Comparison of ENCODE assay signal across 22 mouse cellular contexts in genomic region chr4:43980236-43980635, GRCm38 (mm10). TPM values are rescaled to one million over a fixed set of nuclear protein-coding genes. Genes with fewer than 3 reads are reported as not detected.
A peak's percentile ranks its signal among the peaks of the same experiment; 100 is the strongest.
DNase-seq lines count a peak whose midpoint lies in the region; ATAC-seq and TF ChIP-seq lines count a peak whose summit lies in the region.
"Had no signal": no experiment of that assay in that cellular context is flagged by ENCODE, and none has a peak within 500 bp of the region (broad histone marks: within the 10 kb centered on the region; RNA-seq: fewer than 3 reads in every experiment).

No protein-coding gene starts in this region.

- no peak for ATAC-seq in forebrain, embryonic 15.5 days (replicated peaks)
- ATAC-seq in intestine, embryonic 15.5 days = no peak
- no peak for ATAC-seq in intestine, embryonic 16.5 days
- ATAC-seq: CD4-positive, CD25-positive, alpha-beta regulatory T cell, adult 4 months had no signal

- no peak for DNase-seq in forebrain, embryonic 10.5 days (ENCODE audit: extremely low spot score, low spot score)
- DNase-seq in testis, postnatal 14 days (ENCODE audit: low spot score) = no peak
- DNase-seq in lung, postnatal 36 days = no peak
- DNase-seq: thymus, adult 2 months; thymus, postnatal 36 days had no signal

- H3K27ac ChIP-seq in forebrain, embryonic 15.5 days (replicated peaks) = peak overlapping the region; percentile 59
- no peak overlapping the region for H3K27ac ChIP-seq in forebrain, embryonic 10.5 days
- 0 out of 2 replicates have a peak overlapping the region, but pooled peaks have one; percentile 3 for H3K27ac ChIP-seq in intestine, embryonic 15.5 days
- no peak overlapping the region for H3K27ac ChIP-seq in intestine, embryonic 16.5 days (ENCODE audit: low read length)
- H3K27ac ChIP-seq in testis, adult 2 months (ENCODE audit: control insufficient read depth, insufficient read depth, low read depth, low read length) = no peak overlapping the region
- H3K27ac ChIP-seq: embryonic facial prominence, embryonic 12.5 days; hindbrain, embryonic 13.5 days; kidney, embryonic 15.5 days; left cerebral cortex, adult 2 months; midbrain, embryonic 12.5 days had no signal

- WGBS in forebrain, embryonic 15.5 days = 80% methylated on average over 4 of the region's 4 CpGs
- 85% methylated on average over 4 of the region's 4 CpGs for WGBS in forebrain, embryonic 10.5 days
- WGBS in intestine, embryonic 15.5 days = 89% methylated on average over 4 of the region's 4 CpGs
- WGBS in intestine, embryonic 16.5 days = 79% methylated on average over 4 of the region's 4 CpGs

- no peak for TF ChIP-seq CTCF in testis, adult 2 months (IDR thresholded peaks at IDR 0.05; ENCODE audit: control insufficient read depth, insufficient read depth, insufficient replicate concordance, low read depth, low read length)

- H3K4me2 ChIP-seq in forebrain, embryonic 15.5 days (replicated peaks) = no peak overlapping the region
- no peak overlapping the region for H3K4me2 ChIP-seq in intestine, embryonic 15.5 days (replicated peaks)
- H3K4me2 ChIP-seq in intestine, embryonic 16.5 days (ENCODE audit: low read depth, low read length) = no peak overlapping the region
- H3K4me2 ChIP-seq: embryonic facial prominence, embryonic 12.5 days; heart, embryonic 12.5 days; hindbrain, embryonic 13.5 days; kidney, embryonic 15.5 days; midbrain, embryonic 12.5 days had no signal

- H3K9me3 ChIP-seq in forebrain, embryonic 15.5 days = no peaks in the 10 kb centered on the region
- H3K9me3 ChIP-seq in forebrain, embryonic 10.5 days = no peaks in the 10 kb centered on the region
- H3K9me3 ChIP-seq in intestine, embryonic 15.5 days = no peaks in the 10 kb centered on the region
- H3K9me3 ChIP-seq in intestine, embryonic 16.5 days (ENCODE audit: control insufficient read depth, low read length) = no peaks in the 10 kb centered on the region
- H3K9me3 ChIP-seq: embryonic facial prominence, embryonic 12.5 days; heart, embryonic 12.5 days; hindbrain, embryonic 13.5 days; kidney, embryonic 15.5 days; megakaryocyte, embryonic 14.5 days; midbrain, embryonic 12.5 days had no signal

- H3K27me3 ChIP-seq in forebrain, embryonic 15.5 days = no peaks in the 10 kb centered on the region
- H3K27me3 ChIP-seq in forebrain, embryonic 10.5 days (ENCODE audit: poor library complexity, severe bottlenecking) = peaks cover 83% of the 10 kb centered on the region
- no peaks in the 10 kb centered on the region for H3K27me3 ChIP-seq in intestine, embryonic 15.5 days (replicated peaks)
- no peaks in the 10 kb centered on the region for H3K27me3 ChIP-seq in intestine, embryonic 16.5 days (replicated peaks; ENCODE audit: control insufficient read depth, insufficient read depth, low read length)
- peaks cover 2% of the 10 kb centered on the region; the same call in 1 of the 2 replicates for H3K27me3 ChIP-seq in testis, adult 2 months (ENCODE audit: control insufficient read depth, insufficient read depth, low read length)
- H3K27me3 ChIP-seq: embryonic facial prominence, embryonic 12.5 days; hindbrain, embryonic 13.5 days; kidney, embryonic 15.5 days had no signal

- no peak overlapping the region for H3K4me3 ChIP-seq in forebrain, embryonic 15.5 days
- no peak overlapping the region for H3K4me3 ChIP-seq in forebrain, embryonic 10.5 days
- H3K4me3 ChIP-seq in intestine, embryonic 15.5 days (replicated peaks) = no peak overlapping the region
- no peak overlapping the region for H3K4me3 ChIP-seq in intestine, embryonic 16.5 days (ENCODE audit: low read length)
- peak overlapping the region; percentile 38 for H3K4me3 ChIP-seq in testis, adult 2 months (ENCODE audit: control insufficient read depth, low read depth, low read length)
- H3K4me3 ChIP-seq: embryonic facial prominence, embryonic 12.5 days; heart, embryonic 12.5 days; hindbrain, embryonic 13.5 days; kidney, embryonic 15.5 days; left cerebral cortex, adult 2 months; megakaryocyte, embryonic 14.5 days; midbrain, embryonic 12.5 days had no signal

- no peak overlapping the region for H3K9ac ChIP-seq in forebrain, embryonic 15.5 days (replicated peaks)
- H3K9ac ChIP-seq in intestine, embryonic 15.5 days = no peak overlapping the region
- H3K9ac ChIP-seq in intestine, embryonic 16.5 days (ENCODE audit: low read depth, low read length) = no peak overlapping the region
- H3K9ac ChIP-seq: embryonic facial prominence, embryonic 12.5 days; heart, embryonic 12.5 days; hindbrain, embryonic 13.5 days; kidney, embryonic 15.5 days; midbrain, embryonic 12.5 days had no signal

- H3K36me3 ChIP-seq in forebrain, embryonic 15.5 days = no peaks in the 10 kb centered on the region
- H3K36me3 ChIP-seq in forebrain, embryonic 10.5 days (replicated peaks) = no peaks in the 10 kb centered on the region
- no peaks in the 10 kb centered on the region for H3K36me3 ChIP-seq in intestine, embryonic 15.5 days
- H3K36me3 ChIP-seq in intestine, embryonic 16.5 days (ENCODE audit: control insufficient read depth, insufficient read depth, low read length) = no peaks in the 10 kb centered on the region
- H3K36me3 ChIP-seq in testis, adult 2 months (ENCODE audit: control insufficient read depth, insufficient read depth, low read length) = no peaks in the 10 kb centered on the region
- H3K36me3 ChIP-seq: kidney, embryonic 15.5 days; midbrain, embryonic 12.5 days had no signal

- H3K4me1 ChIP-seq in forebrain, embryonic 15.5 days = peaks cover 30% of the 10 kb centered on the region
- peaks cover 34% of the 10 kb centered on the region for H3K4me1 ChIP-seq in forebrain, embryonic 10.5 days
- peaks cover 14% of the 10 kb centered on the region for H3K4me1 ChIP-seq in intestine, embryonic 15.5 days (replicated peaks)
- H3K4me1 ChIP-seq in intestine, embryonic 16.5 days (ENCODE audit: control insufficient read depth, insufficient read depth, low read length) = peaks cover 8% of the 10 kb centered on the region
- peaks cover 14% of the 10 kb centered on the region for H3K4me1 ChIP-seq in testis, adult 2 months (ENCODE audit: control insufficient read depth, insufficient read depth, low read length)

- no peak for TF ChIP-seq POLR2A in testis, adult 2 months (IDR thresholded peaks at IDR 0.05; ENCODE audit: control insufficient read depth, low read depth, low read length)

RNA-seq across cellular contexts. Expression of gene Ccin, which starts 3.0 kb away (rescaled TPM):
- polyA plus RNA-seq in forebrain, embryonic 15.5 days (2015; fragmentation: Nextera tagmentation; extraction: Ambion mirVana) = not detected in 2 replicates
- polyA plus RNA-seq in forebrain, embryonic 10.5 days (2016; fragmentation: Nextera tagmentation; extraction: Ambion mirVana) = not detected in 2 replicates
- not detected in 2 replicates for polyA plus RNA-seq in intestine, embryonic 15.5 days (2015; fragmentation: Nextera tagmentation; extraction: Ambion mirVana)
- polyA plus RNA-seq in intestine, embryonic 16.5 days (2015; fragmentation: Nextera tagmentation; extraction: Ambion mirVana) = not detected in 2 replicates
- polyA plus RNA-seq in testis, adult 2 months (2012; rRNA removed) = 323 and 342 TPM in 2 replicates
- polyA plus RNA-seq: CD4-positive, CD25-positive, alpha-beta regulatory T cell, adult 4 months; embryonic facial prominence, embryonic 12.5 days; heart, postnatal 0 days; hindbrain, embryonic 13.5 days; kidney, embryonic 15.5 days; liver, embryonic 16.5 days; lung, embryonic 16.5 days; midbrain, embryonic 12.5 days; midbrain, postnatal 0 days; neural tube, embryonic 14.5 days had no signal

RNA-seq across cellular contexts. Expression of gene Glipr2, which starts 23.0 kb away (rescaled TPM):
- polyA plus RNA-seq in forebrain, embryonic 15.5 days (2015; fragmentation: Nextera tagmentation; extraction: Ambion mirVana) = 29.7 and 30.0 TPM in 2 replicates
- polyA plus RNA-seq in forebrain, embryonic 10.5 days (2016; fragmentation: Nextera tagmentation; extraction: Ambion mirVana) = 52.7 and 52.8 TPM in 2 replicates
- polyA plus RNA-seq in intestine, embryonic 15.5 days (2015; fragmentation: Nextera tagmentation; extraction: Ambion mirVana) = 85.4 and 88.7 TPM in 2 replicates
- 69.4 and 78.5 TPM in 2 replicates for polyA plus RNA-seq in intestine, embryonic 16.5 days (2015; fragmentation: Nextera tagmentation; extraction: Ambion mirVana)
- polyA plus RNA-seq in testis, adult 2 months (2012; rRNA removed) = 1.6 and 1.8 TPM in 2 replicates

RNA-seq across cellular contexts. Expression of gene Clta, which starts 24.0 kb away (rescaled TPM):
- polyA plus RNA-seq in forebrain, embryonic 15.5 days (2015; fragmentation: Nextera tagmentation; extraction: Ambion mirVana) = 309 and 310 TPM in 2 replicates
- 176 and 179 TPM in 2 replicates for polyA plus RNA-seq in forebrain, embryonic 10.5 days (2016; fragmentation: Nextera tagmentation; extraction: Ambion mirVana)
- 260 and 272 TPM in 2 replicates for polyA plus RNA-seq in intestine, embryonic 15.5 days (2015; fragmentation: Nextera tagmentation; extraction: Ambion mirVana)
- polyA plus RNA-seq in intestine, embryonic 16.5 days (2015; fragmentation: Nextera tagmentation; extraction: Ambion mirVana) = 241 and 256 TPM in 2 replicates
- polyA plus RNA-seq in testis, adult 2 months (2012; rRNA removed) = 23.1 and 29.0 TPM in 2 replicates

Comparison
In these comparisons a context has a peak if more than half of its experiments do, and no peak if none do; other contexts are left out.
1. H3K27ac ChIP-seq: peak in forebrain, embryonic 15.5 days (single experiment) and intestine, embryonic 15.5 days (single experiment); none in forebrain, embryonic 10.5 days (single experiment), intestine, embryonic 16.5 days (single experiment) and testis, adult 2 months (single experiment).
2. RNA of gene Ccin, which starts 3.0 kb away (polyA plus RNA-seq): 323 to 342 TPM in testis, adult 2 months; not detected in forebrain, embryonic 15.5 days, not detected in forebrain, embryonic 10.5 days, not detected in intestine, embryonic 15.5 days and not detected in intestine, embryonic 16.5 days; every median in the first group is over 100 times any median in the second.
3. RNA of gene Glipr2, which starts 23.0 kb away (polyA plus RNA-seq): 85.4 to 88.7 TPM in intestine, embryonic 15.5 days, 69.4 to 78.5 TPM in intestine, embryonic 16.5 days, 52.7 to 52.8 TPM in forebrain, embryonic 10.5 days and 29.7 to 30.0 TPM in forebrain, embryonic 15.5 days; 1.6 to 1.8 TPM in testis, adult 2 months; every median in the first group is over 10 times any median in the second.